Mouse (Mus musculus) megakaryocyte progenitor cell, adult 5-6 weeks (primary cell): ENCODE measurements around the gene Secisbp2l. TPM values are rescaled to one million over a fixed set of nuclear protein-coding genes. Genes with fewer than 3 reads are reported as not detected.
A peak's percentile ranks its signal among the peaks of the same experiment; 100 is the strongest.

Source experiments
- ATAC-seq: replicated peaks from 2 replicates; pipeline ENCODE4 v1.8.0; 2016; ENCODE audit warnings: mild to moderate bottlenecking, moderate TSS enrichment, inconsistent platforms; ENCODE audit not compliant: poor library complexity
- total RNA-seq, 2 experiments: library from RNA; stranded (forward) in 1 of 2; stranded (reverse) in 1 of 2; fragments of 157-497, 149-512 nt in 1 of 2; fragments of 200-1000 nt in 1 of 2; gene quantifications; 2 replicates each; pipeline versions ENCODE4 v1.2.3 to v1.2.4; 2015 to 2017

The Secisbp2l gene
- total RNA-seq, 2 experiments from 2014 or later = 12.4 to 12.7 TPM

DNA sequence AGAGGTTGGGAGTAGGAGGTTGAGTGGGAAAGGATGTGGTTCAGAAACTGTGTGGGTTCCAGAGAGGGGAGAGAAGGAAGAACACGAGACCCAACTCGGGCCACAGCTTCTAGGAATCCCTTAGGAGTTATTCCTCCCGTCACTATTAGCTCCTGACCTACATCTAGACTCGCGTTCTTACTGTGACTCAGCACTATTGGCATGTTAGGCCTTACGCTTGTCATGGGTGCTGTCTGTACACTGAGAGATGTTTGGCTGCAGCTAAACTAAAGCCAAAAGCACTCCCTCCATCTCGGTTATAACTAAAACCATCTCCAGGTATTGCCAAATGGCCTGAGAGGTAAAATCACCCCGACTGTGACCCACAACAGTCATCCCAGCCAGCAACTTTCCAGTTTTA is 66.1 kb downstream of the Secisbp2l start:
- ATAC-seq = no peak

DNA sequence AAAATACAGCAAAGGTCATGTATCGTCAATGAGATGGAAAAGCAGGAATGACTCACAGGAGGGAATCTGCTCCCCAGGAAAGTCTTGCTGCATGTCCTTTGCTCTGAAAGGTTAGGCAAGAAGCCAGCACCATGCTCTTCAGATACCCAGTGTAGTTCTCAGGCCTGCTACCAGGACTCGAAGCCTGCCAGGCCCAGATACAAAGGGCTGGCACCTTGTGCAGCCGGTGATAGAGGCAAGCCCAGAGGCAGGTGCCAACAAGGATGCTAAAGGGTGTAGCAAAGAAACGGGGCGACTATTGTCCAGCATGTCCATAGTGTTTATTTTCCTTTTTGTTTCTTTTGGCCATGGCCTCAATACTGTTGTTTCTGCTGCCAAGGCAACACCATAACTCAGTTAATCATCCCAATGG is 76.2 kb downstream of the Secisbp2l start:
- ATAC-seq = no peak

DNA sequence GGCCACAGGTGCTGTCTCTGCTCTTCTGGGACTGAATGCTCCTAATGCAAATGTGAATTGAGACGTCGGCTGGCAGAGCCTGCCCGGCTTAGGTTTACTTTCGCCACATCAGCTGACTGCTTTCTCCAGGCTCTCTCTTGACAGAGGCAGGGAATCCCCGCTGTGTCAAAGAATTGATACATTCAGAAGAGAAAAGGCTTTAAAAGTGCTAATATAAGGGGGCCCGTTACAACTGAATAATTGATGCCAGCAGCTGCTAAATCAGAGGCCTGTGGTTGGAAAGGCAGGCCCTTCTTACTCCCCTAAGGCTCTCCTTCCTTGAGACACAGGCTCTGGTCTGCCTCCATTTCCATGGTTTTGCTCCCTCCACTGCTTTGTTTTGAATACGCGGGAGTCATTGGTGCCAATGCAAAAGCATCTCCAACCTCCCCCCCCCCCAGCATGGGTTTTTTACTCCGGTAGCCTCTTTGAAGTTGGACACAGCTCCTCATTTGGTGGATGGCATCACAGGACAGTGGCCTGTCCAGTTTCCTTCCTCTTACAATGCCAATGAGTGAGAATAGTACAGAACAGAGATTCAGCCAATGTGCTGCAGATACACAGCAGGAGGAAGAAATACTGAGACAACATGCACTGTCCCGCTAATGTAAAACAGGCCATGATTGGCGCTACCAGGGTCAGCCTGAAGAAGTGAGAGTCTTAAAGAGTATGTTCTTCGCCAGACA is 77.6 kb downstream of the Secisbp2l start:
- no peak for ATAC-seq

DNA sequence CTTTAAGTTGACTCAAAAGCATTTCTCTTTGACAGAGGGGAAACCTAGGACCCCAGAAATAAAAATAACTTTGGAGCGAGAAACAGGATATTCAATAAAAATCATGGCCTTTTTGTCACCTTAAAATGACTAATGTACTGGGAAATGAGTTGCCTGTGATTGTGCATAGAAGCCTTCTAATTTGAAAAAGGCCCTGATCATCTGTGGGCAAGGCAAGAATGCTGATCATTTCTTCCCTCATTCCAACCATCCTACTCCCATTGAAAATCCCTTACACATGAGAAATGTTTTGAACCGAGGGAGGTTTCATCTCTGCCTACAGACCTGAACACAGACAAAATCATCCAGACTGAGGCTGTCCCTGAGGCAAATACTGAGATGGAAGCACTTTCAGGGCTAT is 79.8 kb downstream of the Secisbp2l start:
- ATAC-seq = no peak

DNA sequence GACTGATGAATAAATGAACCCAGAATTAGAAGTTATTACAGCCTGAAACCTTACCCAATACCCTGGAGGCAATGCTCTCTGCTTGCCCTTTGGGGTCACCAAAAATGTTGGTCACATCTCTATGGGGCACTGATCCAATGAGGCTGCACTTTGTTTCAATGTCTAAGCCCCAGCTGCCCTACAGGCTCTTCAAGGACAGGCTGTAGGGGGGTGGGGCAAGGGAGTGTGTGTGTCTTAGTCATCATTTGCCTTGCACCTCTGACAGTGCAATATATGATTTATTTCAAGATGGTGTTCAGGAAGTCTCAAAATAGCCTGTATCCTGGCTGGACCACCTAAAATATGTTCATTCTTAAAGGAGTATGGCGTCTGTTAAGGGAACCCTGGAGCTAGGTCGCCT is 81.1 kb downstream of the Secisbp2l start:
- no peak for ATAC-seq

DNA sequence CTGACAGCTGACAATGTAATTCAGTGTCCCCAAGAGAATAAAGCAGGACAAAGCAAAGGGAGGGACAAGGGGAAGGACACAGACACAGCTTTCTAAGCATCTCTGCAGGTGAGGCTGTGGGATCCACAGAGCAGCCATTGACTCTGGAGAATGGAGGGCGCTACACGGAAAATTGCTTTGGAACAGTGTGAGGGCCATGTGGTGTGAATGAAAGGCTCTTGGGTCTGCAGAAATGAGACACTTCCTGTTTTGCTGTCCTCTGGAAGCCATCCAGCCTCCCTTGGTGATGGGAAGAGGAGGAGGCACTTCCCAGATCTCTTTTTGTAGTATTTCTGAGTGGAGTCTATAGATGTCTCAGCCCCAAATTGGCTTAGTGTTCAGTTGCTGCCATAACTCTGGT is 86.5 kb downstream of the Secisbp2l start:
- ATAC-seq = peak; percentile 31; the same call in 1 of the 2 replicates

DNA sequence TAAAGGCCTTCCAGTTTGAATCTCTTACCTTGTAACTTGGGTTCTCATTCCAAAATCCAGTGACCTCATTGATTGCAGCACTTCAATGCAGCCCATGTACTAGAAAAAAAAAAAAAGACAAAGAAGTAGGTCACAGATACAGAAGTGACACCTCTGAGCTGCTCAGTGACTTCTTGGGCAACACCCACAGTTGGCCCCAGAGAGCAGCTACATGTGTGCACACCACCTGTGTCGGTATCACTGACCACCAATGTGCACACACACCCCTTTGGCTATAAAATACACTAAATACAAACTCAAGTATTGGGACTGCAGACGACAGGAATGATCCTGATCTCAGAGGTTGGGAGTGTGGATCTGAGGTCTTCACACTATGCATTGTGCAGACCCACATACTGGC is 87.9 kb downstream of the Secisbp2l start:
- ATAC-seq = 0 out of 2 replicates have a peak, but pooled peaks have one; percentile 14

DNA sequence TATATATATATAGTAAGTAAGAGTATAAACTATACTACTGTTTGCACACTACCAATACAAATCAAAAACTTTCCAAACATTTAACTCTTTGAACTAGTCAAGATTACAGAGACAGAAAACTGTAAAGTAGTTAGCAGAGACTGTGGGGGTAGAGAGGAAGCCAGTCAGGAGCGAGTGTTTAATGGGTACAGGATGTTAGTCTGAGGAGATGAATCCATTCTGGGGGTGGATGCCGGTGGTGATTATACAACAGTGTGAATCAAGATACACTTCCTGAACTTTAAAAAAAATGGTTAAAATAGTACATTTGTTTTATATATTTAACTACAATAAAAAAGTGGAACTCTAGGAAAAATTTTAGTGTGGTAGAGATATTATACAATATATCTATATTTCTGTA is 90.7 kb downstream of the Secisbp2l start:
- ATAC-seq = no peak

Other genes with a start within 250 kb of the Secisbp2l start
- gene Cep152, start 157.8 kb downstream of the Secisbp2l start, total RNA-seq (2015) = 6.4 and 7.1 TPM in 2 replicates
- gene Cep152, start 157.8 kb downstream of the Secisbp2l start, total RNA-seq (2017) = 19.3 and 20.6 TPM in 2 replicates
- gene Eid1, start 109.8 kb downstream of the Secisbp2l start, total RNA-seq (2015) = 74.1 and 74.9 TPM in 2 replicates
- 115 and 118 TPM in 2 replicates for gene Eid1, start 109.8 kb downstream of the Secisbp2l start, total RNA-seq (2017)
- gene Shc4, start 58.7 kb downstream of the Secisbp2l start, total RNA-seq (2015) = 0.52 and 0.64 TPM in 2 replicates
- 0.12 and 0.74 TPM in 2 replicates for gene Shc4, start 58.7 kb downstream of the Secisbp2l start, total RNA-seq (2017)
- 24.3 and 24.6 TPM in 2 replicates for gene Galk2, start 76.2 kb upstream of the Secisbp2l start, total RNA-seq (2015)
- gene Galk2, start 76.2 kb upstream of the Secisbp2l start, total RNA-seq (2017) = 44.9 and 63.8 TPM in 2 replicates
- 111 and 131 TPM in 2 replicates for gene Cops2, start 76.3 kb upstream of the Secisbp2l start, total RNA-seq (2015)
- 172 and 218 TPM in 2 replicates for gene Cops2, start 76.3 kb upstream of the Secisbp2l start, total RNA-seq (2017)